Mouse (Mus musculus) left cerebral cortex, adult 18-20 months (tissue): Measurements from ENCODE around the gene Pla2g6. TPM values are rescaled to one million over a fixed set of nuclear protein-coding genes. Genes with fewer than 3 reads are reported as not detected.

Experiments used
- DNase-seq, 2 experiments: peaks; one replicate each; pipeline ENCODE4 v3.0.0; 2021 to 2022; ENCODE audit warnings: low spot score in 2 of 2, mixed read lengths in 1 of 2
- long read RNA-seq, 2 experiments: library from polyadenylated mRNA; stranded (forward); transcript quantifications; one replicate each; pipeline ENCODE4 v2.0.0; 2021
- total RNA-seq, 2 experiments: library from RNA; stranded (reverse); gene quantifications; 2 replicates each; pipeline ENCODE4 v1.2.3; 2021

Gene Pla2g6
- 10 to 100 TPM; 18.4 to 21.2 TPM for total RNA-seq
- long read RNA-seq, experiment 1, partial matches to known transcripts, result 6 of 36 reads
- long read RNA-seq, experiment 1, other reads (novel, unspliced or antisense), result 22 of 36 reads
- long read RNA-seq, experiment 2, partial matches to known transcripts, result 6 of 26 reads
- long read RNA-seq, experiment 2, other reads (novel, unspliced or antisense), result 20 of 26 reads

DNA sequence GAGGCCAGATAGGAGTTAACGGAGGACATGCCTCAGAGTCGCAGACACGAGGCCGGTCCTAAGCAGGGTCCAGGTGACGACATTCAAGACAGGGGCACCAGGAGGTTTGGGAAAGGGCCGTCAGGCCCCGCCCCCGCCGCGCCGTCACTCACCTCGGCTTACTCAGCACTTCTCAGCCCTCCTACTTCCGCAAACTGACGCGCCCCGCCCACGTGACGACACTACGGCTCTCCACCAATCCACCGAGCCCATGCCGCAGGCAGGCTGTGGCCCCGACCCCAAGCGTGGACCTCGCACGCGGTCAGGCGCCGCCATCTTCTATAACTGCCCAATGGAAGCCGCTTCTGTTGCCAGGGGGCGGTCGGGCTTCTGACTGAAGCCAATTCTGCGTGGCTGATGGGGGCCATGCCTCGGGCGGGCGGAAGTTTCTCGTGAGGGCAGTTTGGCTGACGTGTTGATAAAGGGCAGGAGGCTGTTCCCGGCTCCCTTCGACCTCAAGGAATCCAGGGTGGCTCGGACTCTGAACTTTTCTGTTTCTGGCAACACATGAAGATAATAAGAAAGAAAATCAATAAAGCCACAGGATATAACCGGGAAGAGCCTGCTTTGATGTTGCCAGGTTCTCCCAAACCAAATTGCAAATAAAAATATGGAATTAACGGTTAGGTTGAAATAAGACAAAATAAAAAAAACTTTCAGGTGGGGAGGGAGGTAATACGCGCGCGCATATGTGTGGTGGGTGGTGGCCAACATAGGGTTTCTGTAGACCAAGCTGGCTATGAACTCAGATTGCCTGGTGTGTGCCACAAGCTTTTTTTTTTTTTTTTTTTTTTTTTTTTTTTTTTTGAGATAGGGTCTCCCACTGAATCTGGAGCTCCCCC, at the start of gene Pla2g6:
Gene Pla2g6, minus strand, starts transcription at position 333 of the 881 bp plus-strand sequence.
- peak; percentile 99 for DNase-seq

DNA sequence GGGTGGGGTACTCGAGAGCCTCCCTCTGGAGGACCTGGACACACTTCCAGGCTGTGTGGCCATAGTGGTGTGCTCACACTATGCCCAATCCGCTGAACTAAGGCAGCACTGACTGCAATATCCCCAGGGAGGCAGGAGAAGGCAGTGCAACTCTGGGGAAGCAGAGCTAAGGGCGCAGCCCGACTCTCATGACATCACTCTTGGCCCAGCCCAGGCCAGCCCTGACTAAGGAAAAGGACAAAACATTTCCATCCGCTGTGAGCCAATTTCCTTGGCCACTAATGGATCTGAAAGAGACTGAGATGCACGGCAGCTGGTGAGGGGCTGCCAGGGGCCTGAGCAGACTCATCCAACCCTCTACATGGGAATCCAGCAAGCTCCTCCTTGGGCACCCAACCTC, 49.5 kb upstream of the Pla2g6 start:
- DNase-seq, result no peak

DNA sequence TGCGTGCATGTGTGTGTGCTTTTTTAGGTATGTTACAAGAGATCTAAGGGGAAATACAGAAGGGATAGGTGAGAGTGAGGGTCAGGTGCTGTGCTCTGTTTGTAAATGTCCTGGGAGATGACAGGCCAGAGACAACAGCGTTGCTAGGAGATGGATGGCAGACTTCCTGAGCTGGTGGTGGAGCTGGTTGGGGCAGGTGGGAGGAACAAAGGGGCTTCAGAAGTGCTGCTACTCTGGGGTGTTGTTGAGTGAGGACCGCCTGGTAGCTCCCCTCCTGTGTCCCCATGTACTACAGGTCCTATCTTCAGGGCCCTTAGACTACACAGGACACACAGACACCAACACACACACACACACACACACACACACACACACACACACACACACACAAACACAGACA, 46.6 kb upstream of the Pla2g6 start:
- no peak for DNase-seq

DNA sequence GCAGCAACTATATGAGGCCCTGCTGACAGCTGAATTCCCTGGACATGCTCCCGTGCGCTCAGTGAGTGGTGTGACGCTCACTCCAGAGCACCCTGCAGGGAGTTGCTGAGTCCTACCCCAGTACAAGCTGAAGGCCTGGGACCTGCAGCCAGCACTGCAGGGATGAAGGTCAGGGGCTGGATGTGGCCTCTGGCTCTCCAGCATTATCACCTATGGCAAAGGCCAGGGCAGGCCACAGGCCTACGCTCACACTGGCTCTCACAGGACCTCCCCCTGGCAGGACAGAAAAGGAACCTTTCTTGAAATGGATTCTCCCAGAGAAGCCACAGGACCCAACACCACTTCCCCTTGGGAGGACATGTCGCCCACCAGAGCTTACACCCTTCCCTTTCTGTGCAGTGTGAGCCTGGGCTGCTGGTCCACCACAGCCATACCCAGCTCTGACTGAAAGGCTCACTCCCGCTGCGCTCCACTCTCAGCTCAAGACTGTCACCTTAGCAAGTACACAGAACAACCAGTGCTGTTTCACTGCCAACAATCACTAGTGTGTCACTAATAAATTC, 42.2 kb upstream of the Pla2g6 start:
- DNase-seq, result no peak

DNA sequence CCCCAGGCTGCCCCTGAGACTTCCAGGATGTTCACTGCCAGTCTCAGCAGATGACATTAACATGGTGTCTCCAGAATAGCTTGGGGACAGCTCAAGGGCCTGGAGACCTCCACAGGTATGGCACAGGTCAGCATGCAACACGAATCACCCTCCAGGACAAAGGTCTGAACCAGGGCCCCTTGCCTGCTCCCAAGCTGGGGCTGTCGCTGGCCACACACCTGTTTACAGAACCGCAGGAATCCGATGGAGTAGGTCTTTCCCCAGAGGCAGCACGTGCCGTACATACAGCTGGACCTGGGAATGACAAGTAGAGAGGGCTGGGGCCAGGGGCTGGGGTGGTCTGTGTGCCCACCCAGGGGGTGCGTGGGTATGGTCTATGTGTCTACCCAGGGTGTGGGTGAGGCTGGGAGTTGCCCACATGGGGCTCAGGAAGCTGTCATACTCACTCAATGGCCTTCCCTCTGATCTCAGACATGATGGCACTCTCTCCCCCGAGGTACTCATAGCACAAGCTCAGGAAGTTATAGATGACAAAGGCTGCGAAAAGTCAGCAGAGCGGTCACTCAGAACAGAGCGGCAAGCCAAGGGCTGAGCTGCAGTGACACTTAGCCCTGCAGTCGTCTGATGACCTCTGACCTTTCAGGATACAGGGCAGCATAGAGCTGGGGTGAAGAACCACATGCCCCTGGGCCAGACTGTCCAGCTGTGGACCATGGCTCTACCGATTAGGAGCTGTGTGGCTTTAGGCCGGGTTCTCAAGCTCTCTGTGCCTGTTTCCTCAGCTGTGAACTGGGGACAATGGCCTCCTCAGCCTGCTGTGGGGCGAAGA, 41.5 kb upstream of the Pla2g6 start:
- DNase-seq, result no peak

DNA sequence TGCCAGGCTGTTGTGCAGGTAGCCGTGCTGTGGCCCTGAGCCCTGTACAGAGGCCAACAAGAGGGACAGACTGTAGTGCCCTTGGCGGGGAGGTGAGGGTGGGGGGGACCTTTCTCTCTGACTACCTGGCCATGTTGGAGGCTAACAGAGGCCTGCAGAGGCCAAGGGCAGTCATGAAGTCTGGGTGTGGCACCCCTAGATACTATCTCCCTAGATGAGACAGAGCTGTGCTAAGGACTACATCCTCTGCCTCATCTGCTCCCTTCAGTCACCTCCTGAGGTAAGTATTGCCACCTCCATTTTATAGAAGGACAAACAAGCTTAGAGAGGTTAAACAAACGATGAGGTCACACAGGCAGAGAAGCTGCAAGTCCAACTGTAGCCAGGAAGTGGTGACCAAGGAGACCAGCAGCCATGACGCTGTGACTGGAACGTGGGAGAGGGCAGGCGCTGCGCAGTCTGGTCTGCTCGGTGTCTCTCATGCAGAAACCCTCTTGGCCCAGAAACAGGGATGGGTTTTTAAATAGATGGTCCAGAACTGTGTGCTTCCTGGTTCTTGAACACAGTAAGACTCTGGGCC, 40.8 kb upstream of the Pla2g6 start:
- DNase-seq, result no peak

DNA sequence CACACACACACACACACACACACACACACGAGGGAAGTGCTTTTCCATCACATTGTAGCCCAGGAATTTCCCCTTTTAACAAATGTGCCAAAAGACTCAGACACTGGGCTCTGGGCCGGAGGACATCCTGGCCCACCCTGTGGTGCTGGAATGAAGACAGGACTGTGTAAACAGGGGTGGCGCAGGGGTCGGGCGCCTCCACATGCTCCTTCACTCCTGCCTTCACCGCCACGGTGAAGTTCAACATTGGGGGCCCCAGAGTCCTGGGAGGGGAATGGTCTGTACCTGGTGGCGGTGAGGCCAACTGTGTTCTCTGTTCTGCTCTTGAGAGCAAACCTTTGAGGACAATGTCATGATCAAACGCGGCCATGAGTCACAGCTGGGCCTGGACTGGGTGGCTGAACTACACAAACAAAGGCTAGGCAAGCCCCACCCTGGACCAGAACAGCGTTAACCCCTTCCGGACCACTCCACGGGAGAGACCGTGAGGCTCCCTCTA, 40.2 kb upstream of the Pla2g6 start:
- no peak for DNase-seq

DNA sequence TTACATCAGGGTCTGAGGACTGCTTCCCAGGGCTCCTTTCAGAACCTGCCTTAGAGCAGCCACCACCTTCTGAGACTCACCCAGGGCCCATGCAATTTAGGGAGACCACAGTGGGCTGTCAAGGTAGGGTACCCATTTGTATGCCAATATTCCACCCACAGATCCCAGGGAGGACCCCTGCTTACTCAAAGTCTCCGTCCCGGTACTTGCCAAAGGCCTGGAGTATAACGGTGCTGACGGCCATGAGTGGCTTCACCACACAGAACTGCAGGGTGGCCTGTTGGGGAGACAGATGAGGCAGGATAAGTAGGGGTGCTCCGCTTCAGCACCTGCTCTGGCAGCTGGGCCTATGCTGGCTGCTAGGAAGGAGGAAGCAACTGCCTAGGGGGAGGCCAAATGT, 38.2 kb upstream of the Pla2g6 start:
- DNase-seq, result no peak

DNA sequence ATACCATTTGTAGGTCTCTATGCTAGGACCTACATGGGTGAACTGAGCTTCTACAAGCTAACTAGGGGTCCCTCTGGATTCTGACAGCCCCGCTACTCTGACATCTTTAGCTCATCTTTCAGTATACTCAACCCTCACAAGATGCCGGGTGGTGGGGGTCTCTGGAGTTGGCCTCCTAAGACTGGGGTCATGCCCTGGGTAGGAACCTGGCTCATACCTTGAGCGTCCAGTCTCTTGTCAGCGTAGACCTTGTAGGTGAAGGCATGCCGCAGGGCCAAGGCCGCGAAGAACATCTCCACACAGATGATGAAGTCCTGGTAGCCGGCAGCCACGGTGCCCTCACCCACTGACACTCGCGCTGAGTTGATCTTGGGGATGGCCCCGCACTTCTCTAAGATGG, 36.9 kb upstream of the Pla2g6 start:
- no peak for DNase-seq

DNA sequence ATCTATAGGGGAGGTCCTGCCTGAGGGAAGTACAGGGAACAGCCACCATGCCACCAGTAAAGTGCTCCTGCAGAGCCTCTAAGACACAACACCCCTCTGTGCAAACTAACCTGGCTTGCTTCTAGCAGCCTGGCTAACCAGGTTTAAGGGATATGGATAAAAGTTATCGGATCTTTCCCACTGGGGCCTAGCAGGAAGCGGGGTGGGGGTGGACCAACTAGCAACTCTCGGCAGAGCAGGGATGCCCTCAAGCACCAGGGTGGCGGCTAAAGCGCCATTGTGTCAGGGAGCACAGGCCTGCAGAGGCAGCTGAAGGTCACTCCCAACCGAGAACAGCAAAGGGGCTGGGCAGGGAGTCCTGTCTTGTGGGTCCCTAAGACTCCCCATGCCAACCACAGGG, 35.9 kb upstream of the Pla2g6 start:
- DNase-seq, result no peak

DNA sequence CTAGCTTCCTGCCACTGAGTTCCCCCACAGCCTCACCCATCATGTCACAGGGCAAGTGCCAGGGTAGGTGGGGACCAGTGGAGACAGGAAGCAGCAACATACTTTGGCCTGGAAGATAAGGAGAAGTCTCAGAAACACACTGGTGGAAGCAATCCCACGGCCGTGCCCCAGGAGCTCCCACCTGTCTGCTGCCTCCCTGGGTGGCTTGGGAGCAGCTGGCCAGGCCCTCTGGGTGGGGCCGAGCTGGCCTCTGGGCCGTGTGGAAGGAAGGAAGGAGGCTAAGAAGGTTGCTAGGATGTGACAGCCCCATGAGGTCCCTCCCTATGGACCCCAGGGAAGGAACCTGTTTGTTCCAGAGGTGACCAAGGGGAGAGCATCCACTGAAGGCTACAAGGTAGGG, 32.8 kb upstream of the Pla2g6 start:
- no peak for DNase-seq

DNA sequence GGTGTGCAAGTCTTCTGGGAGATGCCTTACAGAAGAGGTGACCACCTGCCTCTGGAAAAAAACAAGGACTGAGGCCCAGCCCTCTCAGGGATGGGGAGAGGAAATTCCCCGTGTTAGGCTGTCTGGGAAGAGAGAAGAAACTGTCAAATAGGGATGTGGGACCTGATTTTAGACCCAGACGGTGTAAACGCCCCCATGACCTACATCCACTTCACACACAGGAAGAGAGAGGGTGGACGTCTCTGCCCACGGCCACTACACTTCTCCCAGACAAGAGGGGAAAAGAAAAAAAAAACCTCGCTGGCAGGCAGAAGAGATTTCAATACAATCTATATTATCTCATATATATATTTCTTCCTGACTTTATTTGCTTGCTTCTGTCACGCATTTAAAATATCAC, 32.2 kb upstream of the Pla2g6 start:
- DNase-seq, result peak in 1 of 2 experiments; percentile 36

DNA sequence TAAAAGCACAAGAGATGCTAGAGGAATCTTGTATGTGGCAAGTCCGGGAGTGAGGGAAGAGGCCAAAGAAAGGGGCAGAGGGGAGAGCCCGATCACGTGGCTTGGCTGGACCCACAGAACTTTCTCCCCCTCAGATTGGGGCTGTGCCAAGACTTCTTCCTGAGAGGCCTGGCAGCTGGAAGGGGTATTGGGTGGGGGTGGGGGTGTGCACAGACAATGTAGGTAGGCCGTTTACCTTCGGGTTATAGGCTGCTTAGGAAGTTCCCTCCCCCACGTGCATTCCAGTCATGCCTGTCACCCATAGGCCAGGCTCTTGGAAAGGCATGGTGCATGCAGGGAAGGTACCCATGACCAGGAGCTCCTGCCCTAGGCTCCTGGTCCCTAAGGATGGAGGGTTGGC, 31.8 kb upstream of the Pla2g6 start:
- no peak for DNase-seq

DNA sequence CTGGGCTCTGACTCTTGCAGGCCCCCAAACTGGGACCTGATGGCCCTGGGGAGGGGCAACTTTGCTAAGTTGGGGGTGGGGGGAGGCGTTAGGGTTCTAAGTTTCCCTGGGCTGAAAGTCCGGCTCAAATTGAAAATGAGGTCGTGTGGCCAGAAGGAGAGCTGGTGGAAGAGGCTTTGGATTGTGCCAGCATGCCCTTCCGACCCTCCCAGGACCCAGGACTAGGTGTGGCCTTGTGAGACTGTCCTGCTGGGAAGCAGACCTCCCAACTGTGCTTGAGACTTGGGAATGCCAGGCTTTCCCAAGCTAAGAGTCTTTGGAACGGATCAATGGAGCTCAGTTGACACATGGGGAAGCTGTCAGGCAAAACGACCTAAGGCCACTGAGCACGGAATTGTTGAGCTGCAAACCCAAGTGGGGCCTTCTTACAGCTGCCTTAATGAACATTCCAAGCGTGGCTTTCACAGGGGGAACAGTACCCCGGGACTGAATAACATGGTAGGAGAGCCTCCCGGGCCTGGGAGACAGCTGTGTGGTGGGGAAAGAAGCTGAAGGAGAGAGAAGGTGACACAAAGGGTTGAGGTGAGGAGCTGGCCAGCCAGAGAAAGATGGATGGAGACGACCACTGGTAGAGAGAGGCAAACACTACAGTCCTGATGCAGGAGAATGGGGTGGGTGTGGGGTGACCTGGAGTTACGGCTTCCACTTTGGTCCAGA, 29.9 kb upstream of the Pla2g6 start:
- no peak for DNase-seq

DNA sequence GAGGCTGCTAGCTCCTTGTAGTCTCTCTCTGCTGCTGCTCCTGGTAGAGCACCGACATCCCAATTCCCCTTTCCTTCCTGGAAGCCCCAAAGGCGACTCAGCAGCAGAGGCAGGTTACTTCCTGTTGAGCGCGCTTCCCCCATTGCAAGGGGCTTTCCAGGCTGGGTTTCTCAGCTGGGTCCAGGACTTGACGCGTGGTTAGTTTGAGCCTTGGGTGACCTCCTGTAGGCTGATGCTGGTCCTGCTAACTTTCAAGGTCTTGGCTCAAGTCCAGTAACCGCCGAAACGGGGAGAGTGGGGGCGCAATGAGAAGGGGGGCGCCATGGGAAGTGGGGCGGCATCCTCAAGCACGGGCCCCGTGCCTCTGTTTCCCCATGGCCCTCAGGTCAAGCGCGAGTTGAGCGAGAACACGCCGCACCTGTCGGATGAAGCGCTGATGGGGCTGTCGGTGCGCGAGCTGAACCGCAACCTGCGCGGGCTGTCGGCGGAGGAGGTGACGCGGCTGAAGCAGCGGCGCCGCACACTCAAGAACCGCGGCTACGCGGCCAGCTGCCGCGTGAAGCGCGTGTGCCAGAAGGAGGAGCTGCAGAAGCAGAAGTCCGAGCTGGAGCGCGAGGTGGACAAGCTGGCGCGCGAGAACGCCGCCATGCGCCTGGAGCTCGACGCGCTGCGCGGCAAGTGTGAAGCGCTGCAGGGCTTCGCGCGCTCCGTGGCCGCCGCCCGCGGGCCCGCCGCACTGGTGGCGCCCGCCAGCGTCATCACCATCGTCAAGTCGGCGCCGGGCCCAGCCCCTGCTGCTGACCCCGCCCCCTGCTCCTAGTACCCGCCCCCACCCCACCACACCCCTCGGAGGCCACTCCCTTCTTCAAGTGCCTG, 29.1 kb upstream of the Pla2g6 start:
- DNase-seq, result peak; percentile 40 to 66

DNA sequence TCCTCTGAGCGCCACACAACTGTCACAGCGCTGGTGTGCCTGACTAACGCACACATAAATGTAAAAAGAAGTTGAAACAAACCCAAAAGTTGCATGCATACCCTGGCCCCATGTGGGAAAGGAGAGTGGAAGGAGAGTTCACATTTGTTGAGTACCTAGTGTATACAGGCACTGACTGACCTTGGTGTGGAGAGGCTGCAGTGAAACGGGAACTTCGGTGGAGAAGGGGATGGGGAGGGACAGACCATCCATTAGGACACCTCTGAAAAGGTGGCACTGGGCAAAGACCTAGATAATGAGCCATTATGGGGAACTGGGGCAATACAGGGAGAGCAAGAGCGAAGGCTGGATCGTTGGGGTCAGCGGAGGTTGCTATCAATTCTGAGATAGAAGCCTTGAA, 28.3 kb upstream of the Pla2g6 start:
- DNase-seq, result no peak

DNA sequence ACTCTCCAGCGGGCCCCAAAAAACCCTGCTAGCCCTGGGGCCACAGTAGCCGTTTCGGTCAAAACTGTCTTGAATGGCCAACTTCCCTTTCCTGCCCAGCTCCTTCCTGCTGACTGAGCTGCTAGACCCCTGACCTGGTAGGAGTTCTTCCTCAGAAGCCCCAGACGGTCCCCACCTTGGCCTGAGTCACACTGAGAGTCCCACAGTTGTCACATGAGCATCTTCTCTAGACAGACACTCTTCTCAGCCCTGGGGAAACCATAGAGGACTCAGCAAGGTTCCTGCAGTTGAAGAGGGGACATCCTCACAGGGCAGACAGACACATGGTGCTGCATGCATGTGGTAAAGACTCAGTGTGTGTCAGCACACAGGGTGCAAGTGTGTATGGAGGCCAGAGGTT, 26.4 kb upstream of the Pla2g6 start:
- no peak for DNase-seq

DNA sequence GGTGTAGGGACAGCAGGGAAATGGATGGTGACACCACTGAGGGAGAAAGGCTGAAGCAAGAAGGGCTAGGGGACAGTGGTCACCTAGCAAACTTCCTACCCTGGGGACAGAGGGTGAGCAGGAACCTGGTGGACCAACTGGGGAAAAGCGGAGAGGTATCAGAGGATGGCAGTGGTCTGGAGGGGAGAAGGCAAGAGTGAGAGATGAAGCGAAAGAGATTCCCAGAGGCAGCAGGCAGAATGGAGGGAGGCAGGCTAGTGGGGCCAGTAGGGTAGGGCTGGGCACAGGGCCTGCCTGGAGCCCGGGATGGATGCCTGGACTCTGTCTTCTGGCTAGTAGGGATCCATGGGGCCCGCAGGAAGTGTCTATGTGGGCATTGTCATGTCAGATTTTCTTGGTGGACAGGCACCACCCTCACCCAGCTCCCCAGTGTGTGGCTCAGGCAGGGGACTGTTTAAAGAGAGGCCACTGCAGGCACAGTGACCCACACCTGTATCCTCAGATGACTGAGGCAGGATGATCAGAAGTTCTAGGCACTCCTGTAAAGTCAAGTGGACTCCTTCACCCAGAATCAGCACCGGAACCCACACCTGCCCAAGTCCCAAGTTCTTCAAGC, 25.6 kb upstream of the Pla2g6 start:
- DNase-seq, result no peak

DNA sequence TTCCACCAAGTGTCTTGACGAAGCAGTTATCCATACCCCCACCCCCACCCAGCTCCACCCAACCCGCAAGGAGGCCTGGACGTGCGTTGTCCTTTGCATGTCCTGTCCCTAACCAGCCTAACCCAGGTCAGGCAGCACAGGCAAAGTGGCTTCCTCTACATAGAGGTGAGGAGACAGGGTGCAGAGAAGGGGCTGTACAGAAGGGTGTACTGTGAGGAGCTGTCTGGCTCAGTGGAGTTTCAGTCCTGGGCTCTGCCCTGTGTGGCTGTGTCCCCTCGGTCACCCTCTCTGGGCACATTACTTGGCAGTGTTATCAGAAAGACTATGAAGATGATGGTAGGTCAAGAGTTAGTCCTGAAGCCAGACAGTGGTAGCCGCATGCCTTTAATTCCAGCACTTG, 24.3 kb upstream of the Pla2g6 start:
- no peak for DNase-seq
